In the genomic region with DNA sequence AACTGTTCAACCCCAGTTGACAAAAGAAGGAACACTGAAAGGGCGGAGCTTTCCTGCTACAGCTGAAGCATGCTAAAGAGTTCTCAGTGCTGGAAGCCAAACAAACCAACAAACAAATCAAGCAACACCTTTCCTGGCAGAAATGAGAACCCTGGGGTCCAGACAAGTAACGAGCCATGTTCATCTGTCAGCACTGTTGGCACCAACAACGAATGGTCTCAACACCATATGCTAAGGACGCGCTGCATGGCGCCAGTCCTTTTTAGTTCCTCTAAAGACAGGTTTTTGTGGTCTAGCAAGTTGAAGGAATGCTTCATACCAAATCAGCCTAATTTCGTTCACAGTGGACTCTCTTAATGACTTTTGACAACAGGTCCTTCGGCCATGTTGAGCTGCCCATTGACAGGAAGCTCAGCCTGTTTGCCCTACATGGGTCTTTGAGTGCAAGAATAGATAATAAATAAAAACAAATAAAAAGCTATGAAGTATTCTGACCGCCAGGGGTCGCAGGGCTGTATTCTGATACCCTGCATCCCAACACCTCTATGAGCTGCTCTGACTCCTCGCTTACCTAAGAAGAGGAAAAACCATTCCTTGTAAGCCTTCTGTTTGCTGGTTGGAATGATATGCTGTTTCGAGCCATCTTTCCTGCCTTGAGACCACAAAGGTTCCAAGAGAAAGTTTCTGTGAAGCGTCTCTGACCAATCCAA, we compare ENCODE assay signal across 8 mouse cellular contexts. TPM values are rescaled to one million over a fixed set of nuclear protein-coding genes. Genes with fewer than 3 reads are reported as not detected.
DNase-seq lines count a peak whose midpoint lies in the region; ATAC-seq and TF ChIP-seq lines count a peak whose summit lies in the region.

No protein-coding gene starts in this region.

- no peak for TF ChIP-seq POLR2A in liver, adult 2 months (IDR thresholded peaks at IDR 0.05; ENCODE audit: extremely low read depth, insufficient read depth, low read length)

- WGBS in hindbrain, embryonic 13.5 days: 77% methylated on average over 13 of the region's 13 CpGs
- WGBS in liver, adult 2 months: 67% methylated on average over 13 of the region's 13 CpGs

- peaks cover 20% of the 10 kb centered on the region; the same call in 1 of the 2 replicates for H3K79me2 ChIP-seq in liver, adult 2 months (ENCODE audit: control insufficient read depth, insufficient read depth, low read length)

- H3K9me3 ChIP-seq in hindbrain, embryonic 13.5 days: no peaks in the 10 kb centered on the region

- DNase-seq in gastrocnemius, adult 18-20 months (ENCODE audit: low spot score): peak; percentile 32
- DNase-seq in gastrocnemius, postnatal 25 days: no peak
- peak; percentile 38 for DNase-seq in urinary bladder, postnatal 14 days (ENCODE audit: low spot score)
- DNase-seq in urinary bladder, postnatal 10 days (ENCODE audit: low spot score): no peak
- DNase-seq in liver, adult 2 months (ENCODE audit: extremely low read depth, low read depth, low spot score): no peak
- peak; percentile 37 for DNase-seq in ovary, postnatal 14 days (ENCODE audit: low spot score)

- H3K4me3 ChIP-seq in hindbrain, embryonic 13.5 days: no peak overlapping the region
- no peak overlapping the region for H3K4me3 ChIP-seq in liver, adult 2 months (ENCODE audit: insufficient read depth, low read depth, low read length)

- no peak overlapping the region for H3K27ac ChIP-seq in hindbrain, embryonic 13.5 days
- H3K27ac ChIP-seq in liver, adult 2 months (replicated peaks; ENCODE audit: insufficient read depth, low read depth, low read length): no peak overlapping the region

- no peaks in the 10 kb centered on the region for H3K4me1 ChIP-seq in hindbrain, embryonic 13.5 days (replicated peaks)
- peaks cover 21% of the 10 kb centered on the region for H3K4me1 ChIP-seq in liver, adult 2 months (ENCODE audit: control insufficient read depth, insufficient read depth, low read length)

- no peaks in the 10 kb centered on the region for H3K27me3 ChIP-seq in hindbrain, embryonic 13.5 days
- H3K27me3 ChIP-seq in liver, adult 2 months (ENCODE audit: control insufficient read depth, insufficient read depth, low read length): no peaks in the 10 kb centered on the region

- ATAC-seq in common myeloid progenitor, adult 5-6 weeks (replicated peaks; ENCODE audit: low read depth, poor library complexity, severe bottlenecking): peak; percentile 73
- ATAC-seq in hindbrain, embryonic 13.5 days (ENCODE audit: low FRiP score): 0 out of 2 replicates have a peak, but pooled peaks have one; percentile 58

- H3K9ac ChIP-seq in hindbrain, embryonic 13.5 days: no peak overlapping the region
- H3K9ac ChIP-seq in liver, adult 2 months (ENCODE audit: low read depth, low read length): no peak overlapping the region

- peak; percentile 47; the same call in 1 of the 2 replicates for TF ChIP-seq CTCF in liver, adult 2 months (IDR thresholded peaks at IDR 0.05; ENCODE audit: low read depth, low read length)

- H3K4me2 ChIP-seq in hindbrain, embryonic 13.5 days: no peak overlapping the region

- peaks cover 5% of the 10 kb centered on the region; the same call in 1 of the 2 replicates for H3K36me3 ChIP-seq in hindbrain, embryonic 13.5 days
- peaks cover 42% of the 10 kb centered on the region for H3K36me3 ChIP-seq in liver, adult 2 months (ENCODE audit: control insufficient read depth, insufficient read depth, low read length)

RNA-seq across cellular contexts. Expression of a gene that starts 53.2 kb away (rescaled TPM):
- total RNA-seq in gastrocnemius, adult 18-20 months (2021): 10 to 100 TPM; 14.7 to 17.8 TPM
- 10 to 100 TPM; 15.7 to 17.0 TPM for total RNA-seq in gastrocnemius, postnatal 25 days (2021)
- total RNA-seq in common myeloid progenitor, adult 5-6 weeks (2017): 13.1 and 15.7 TPM in 2 replicates
- polyA plus RNA-seq in hindbrain, embryonic 13.5 days (2015; fragmentation: Nextera tagmentation; extraction: Ambion mirVana): 7.6 and 7.7 TPM in 2 replicates
- total RNA-seq in liver, adult 2 months (2014; rRNA removed): 196 and 259 TPM in 2 replicates
- polyA plus RNA-seq in liver, adult 2 months (2012; rRNA removed): 14.1 and 18.8 TPM in 2 replicates

Comparison
In these comparisons a context has a peak if more than half of its experiments do, and no peak if none do; other contexts are left out.
1. DNase-seq: peak in gastrocnemius, adult 18-20 months (single experiment), urinary bladder, postnatal 14 days (single experiment) and ovary, postnatal 14 days (single experiment); none in gastrocnemius, postnatal 25 days (single experiment), urinary bladder, postnatal 10 days (single experiment) and liver, adult 2 months (single experiment).
2. RNA of a gene that starts 53.2 kb away (total RNA-seq): 196 to 259 TPM in liver, adult 2 months; 14.7 to 17.8 TPM in gastrocnemius, adult 18-20 months, 15.7 to 17.0 TPM in gastrocnemius, postnatal 25 days and 13.1 to 15.7 TPM in common myeloid progenitor, adult 5-6 weeks; every median in the first group is over 10 times any median in the second.